Mouse (Mus musculus): ENCODE measurements around the gene Map1b. TPM values are rescaled to one million over a fixed set of nuclear protein-coding genes. Genes with fewer than 3 reads are reported as not detected.

Gene Map1b
- 136 and 361 TPM in 2 replicates for polyA plus RNA-seq (2015; fragmentation: Nextera tagmentation; extraction: Ambion mirVana)

DNA sequence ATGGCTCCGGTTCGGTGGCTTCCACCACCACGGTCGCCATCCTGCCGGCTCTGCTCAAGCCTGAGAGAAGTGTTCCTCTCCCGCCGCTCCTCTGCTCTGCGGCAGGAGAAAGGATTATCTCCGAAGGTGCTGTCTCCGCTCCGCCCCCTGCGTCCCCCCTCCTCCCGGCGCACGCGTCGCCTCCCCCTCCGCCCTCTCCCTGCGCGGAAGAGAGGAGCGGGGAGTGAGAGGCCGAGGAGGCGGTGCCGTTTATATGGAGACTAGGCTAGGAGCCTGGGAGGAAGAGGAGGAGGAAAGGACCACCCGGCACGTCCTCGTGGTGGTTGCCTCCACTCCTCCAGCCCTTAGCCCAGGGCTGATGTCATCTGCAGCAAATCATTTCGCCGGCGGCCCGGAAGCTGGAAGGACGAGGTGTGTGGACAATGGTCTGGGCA is at the start of gene Map1b:
Gene Map1b, minus strand, starts transcription at position 93 of the 434 bp plus-strand sequence.

Other genes starting within 250 kb of the Map1b start
- 37.0 and 57.2 TPM in 2 replicates for gene Ptcd2, start 171.8 kb downstream of the Map1b start, polyA plus RNA-seq (2015; fragmentation: Nextera tagmentation; extraction: Ambion mirVana)
- 37.4 and 56.3 TPM in 2 replicates for gene Mrps27, start 171.8 kb downstream of the Map1b start, polyA plus RNA-seq (2015; fragmentation: Nextera tagmentation; extraction: Ambion mirVana)

Data from adrenal gland, postnatal 0 days (tissue).